Mouse (Mus musculus) thymus, postnatal 25 days (tissue): Measurements from ENCODE around the gene Ubxn2a.

ENCODE experiments used
- DNase-seq: peaks from one replicate; pipeline ENCODE4 v3.0.0; 2022

The Ubxn2a gene

DNA sequence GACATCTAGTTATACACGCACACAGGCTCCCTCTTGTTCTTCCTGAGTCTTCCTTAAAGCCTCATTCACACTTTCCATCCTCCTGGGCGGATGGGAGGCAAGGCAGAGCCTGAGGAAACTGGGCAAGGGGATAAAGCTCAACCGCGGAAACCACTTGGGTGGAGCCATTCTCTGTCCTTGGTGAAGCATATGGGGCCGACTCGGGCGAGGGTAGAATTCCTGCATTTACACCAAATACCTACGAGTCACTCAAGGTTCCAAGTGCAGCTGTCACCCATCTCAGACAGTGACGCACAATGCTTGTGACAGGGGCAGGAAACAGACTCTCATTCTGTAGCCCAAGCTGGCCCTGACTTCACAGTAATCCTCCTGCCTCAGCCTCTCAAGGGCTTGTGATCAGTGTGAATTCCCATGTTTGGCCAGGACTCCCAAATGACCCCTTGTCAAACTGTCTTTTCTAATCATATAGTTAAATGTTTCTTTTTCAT lies 29.2 kb downstream of the Ubxn2a start:
- DNase-seq: no peak

DNA sequence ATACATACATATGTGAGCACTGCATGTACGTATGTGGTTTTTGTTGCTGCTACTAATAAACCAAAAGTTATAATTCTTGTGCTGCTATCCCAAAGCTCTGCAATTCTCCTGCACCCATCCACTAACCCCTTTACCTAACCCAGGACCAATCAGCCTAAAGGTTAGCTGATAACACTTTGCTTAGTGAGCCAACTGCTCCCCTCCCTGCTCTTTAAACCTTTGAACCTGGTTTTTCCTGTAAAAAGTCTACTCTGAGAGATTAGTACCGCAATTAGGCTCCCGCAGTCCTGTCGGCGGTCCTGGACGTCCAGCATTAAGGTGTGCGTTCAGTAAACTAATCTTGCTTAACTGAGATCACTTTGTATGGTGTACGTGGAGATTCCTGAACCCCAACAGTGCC lies 31.9 kb downstream of the Ubxn2a start:
- no peak for DNase-seq

DNA sequence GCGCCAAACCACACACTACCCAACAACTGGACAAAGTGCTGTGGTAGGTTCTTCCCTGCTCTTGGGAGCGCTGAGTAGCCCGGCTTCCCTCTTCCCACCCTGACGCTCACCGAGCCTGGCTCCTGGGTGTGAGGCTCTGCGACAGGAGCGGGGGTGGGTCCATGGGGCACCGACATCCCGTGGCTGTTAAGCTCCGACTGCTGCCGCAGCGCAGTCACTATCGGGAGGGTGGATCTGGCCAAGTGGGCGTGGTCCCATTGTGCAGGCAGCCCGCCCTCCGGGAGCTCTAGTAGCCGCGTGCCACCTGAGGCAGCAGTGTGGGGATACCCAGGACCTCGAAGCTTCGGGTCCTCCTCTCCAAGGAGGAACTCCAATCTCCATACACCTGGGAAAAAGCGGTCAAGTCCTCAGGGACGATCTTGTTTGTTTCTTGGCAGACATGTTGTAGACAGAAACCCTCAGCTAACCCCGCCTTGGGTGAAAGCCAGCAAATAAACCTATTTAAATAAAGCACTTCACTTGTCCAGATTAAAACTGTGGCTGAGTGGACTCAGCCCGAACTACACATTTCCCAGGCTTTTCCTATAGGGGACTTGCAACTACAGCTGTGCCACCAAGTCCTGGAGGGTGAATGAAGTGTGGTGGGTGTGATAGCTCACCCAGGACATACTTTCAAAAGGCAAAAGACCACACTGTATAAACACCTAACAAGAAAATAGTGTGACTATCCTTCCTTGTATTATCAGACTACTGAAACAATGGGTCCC lies 33.2 kb downstream of the Ubxn2a start, which contains the start of gene Mfsd2b:
Gene Mfsd2b (minus strand): TSS at position 199 of the 767 bp plus-strand sequence.
- DNase-seq: peak; percentile 74

GRCm38 (mm10) chr12:4873531-4873930 lies 34.0 kb downstream of the Ubxn2a start:
- no peak for DNase-seq

DNA sequence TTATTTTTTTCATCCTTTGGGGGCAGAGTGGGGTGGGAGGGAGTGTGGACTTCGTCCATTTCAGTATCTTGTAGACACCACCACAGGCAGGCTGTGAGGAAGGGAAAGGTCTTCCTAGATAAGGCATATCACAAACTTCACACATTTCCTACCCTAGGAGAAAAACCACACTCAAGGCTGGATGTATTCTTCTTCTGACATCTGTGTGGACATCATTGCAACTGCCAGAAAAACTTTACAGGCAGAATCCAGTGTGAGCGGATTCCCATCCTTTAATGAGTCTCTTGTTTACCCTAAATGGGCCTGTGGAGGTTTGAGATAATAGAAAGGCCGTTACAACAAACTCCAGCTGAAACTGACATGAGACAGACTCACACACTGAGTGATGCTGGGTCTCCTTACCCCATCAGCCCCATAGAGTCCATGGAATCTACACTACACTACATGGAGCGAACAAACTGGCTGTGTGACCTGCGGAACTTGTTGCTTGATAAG lies 34.5 kb downstream of the Ubxn2a start:
- no peak for DNase-seq

GRCm38 (mm10) chr12:4872273-4872672 lies 35.2 kb downstream of the Ubxn2a start:
- DNase-seq: no peak

DNA sequence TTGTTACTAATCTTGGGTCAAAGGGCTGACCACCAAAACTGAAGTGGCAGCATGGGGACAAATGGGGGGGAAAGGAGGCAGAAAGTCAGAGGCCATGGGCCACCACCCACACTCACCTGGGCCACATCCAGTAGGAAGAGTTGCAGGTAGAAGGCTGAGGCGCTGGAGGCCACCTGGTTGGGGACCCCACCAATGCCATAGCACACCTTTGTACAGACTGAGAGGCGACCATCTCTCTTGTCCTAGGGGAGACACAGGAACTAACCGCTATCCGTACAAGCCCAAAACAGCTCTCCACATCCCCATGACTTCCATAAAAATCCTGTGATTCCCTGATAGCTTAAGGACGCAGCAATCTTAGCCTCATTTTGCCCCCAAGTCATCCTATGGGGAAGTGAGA lies 36.2 kb downstream of the Ubxn2a start:
- no peak for DNase-seq

- DNase-seq: no peak
Measured at GRCm38 (mm10) chr12:4868924-4869323, 38.6 kb downstream of the Ubxn2a start.

DNA sequence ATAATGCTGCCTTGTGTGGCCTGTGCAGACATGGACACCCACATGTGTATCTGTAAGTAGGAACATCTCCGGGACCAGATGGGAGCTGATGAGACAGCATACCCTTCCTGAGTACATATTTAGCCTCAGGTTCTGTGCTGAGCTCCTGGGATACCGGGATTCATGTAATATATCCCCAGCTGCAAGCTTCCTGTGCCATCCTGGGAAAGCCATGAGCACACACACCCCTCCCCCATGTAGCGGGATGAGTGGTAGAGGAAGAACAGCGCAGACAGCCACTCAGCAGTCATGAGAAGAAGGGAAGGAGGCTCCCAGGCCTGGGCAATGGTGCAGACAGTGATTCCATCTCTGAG lies 43.2 kb downstream of the Ubxn2a start:
- DNase-seq: no peak

DNA sequence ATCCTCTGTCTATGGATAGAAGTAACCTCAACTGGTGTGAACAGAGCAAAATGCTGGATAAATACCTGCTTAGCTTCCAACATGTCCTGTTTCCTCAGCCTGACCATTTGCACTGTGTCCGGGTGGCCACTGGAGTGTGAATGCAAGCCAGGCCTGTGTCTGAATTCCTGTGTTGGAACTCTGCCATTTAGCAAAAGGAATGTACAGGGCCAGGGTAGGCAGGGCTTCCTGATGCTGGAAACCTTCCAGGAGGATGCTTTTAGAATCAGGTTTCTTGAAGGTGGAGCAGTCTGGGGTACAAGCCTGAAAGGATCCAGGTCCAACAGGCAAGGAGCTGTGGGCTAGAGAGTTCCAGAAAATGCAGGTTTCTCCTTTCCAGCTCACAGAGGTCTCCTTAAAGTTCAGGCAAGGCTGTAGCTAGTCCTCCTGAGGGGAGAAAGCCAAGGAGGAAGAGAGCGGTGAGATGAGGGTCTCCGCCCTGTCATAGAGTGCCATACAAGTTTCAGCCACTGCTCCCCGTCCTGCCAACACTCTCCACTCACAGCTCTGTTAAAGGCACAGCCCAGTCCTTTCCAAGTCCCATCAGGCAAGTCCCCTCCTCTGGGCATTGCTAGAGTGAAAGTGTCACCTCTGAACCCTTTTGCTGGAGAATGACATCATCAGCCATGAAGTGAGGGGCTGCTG lies 43.7 kb downstream of the Ubxn2a start:
- DNase-seq: no peak

DNA sequence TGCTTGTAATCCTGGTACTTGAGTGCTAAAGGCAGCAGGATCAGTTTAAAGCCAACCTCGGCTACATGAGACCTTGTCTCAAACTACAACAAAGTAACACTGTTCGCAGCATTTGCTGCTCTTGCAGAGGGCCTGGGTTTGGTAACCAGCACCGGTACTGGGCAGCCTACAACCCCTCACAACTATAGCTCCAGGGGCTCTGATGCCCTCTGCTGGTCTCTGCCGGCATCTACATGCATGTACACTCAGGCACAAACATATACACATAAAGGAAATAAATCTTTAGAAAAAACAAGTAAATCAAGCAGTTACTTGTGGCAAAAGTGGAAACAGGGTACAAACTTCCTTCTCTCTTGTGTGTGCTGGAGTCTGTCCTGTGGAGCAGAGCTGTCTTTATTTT lies 44.8 kb downstream of the Ubxn2a start:
- DNase-seq: no peak

GRCm38 (mm10) chr12:4859241-4859914 lies 48.1 kb downstream of the Ubxn2a start:
- no peak for DNase-seq

- DNase-seq: no peak
Measured at GRCm38 (mm10) chr12:4856834-4857233, 50.7 kb downstream of the Ubxn2a start.

- DNase-seq: peak; percentile 43
Measured at GRCm38 (mm10) chr12:4856160-4856559, 51.3 kb downstream of the Ubxn2a start.

DNA sequence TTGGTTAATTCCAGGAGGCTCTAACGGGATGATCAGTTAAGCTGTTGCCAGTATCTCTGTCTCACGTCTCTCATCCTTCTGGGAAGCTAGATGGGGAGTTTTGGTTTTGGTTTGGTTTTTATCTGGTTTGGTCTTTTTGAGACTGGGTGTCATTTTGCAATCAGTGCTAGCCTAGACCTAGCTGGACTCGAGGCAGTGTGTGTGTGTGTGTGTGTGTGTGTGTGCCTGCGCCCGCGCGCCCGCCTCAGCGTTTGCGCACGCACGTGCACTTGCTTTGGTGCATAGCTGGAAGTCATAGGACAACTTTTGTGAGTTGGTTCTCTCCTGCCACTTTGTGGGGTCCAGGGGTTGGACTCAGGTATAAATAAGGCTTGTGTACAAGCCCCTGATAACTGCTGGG lies 63.8 kb downstream of the Ubxn2a start:
- peak; percentile 44 for DNase-seq

GRCm38 (mm10) chr12:4842890-4843597 lies 64.5 kb downstream of the Ubxn2a start, which contains the start of gene Wdcp:
Gene Wdcp, plus strand, starts transcription at chr12:4843303.
- DNase-seq: peak; percentile 85

DNA sequence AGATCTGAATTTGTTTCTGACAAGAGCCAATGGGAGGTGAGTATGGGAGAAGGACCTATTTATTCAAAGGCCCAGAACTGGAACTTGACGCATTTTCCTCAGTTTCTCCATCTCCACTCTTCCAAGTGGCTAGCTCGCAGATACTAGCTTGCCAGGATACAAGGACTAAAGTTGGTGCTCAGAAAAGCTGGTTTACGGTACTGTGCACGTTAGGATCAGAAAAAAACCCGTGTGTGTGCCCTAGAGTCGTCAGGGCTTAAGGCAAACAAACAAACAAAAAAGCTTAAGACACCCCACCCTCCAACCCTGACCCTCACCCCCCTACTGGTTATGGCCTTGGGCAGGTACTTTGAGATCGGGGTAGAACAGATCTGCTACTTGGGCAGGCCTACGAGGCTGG lies 65.0 kb downstream of the Ubxn2a start:
- no peak for DNase-seq

DNA sequence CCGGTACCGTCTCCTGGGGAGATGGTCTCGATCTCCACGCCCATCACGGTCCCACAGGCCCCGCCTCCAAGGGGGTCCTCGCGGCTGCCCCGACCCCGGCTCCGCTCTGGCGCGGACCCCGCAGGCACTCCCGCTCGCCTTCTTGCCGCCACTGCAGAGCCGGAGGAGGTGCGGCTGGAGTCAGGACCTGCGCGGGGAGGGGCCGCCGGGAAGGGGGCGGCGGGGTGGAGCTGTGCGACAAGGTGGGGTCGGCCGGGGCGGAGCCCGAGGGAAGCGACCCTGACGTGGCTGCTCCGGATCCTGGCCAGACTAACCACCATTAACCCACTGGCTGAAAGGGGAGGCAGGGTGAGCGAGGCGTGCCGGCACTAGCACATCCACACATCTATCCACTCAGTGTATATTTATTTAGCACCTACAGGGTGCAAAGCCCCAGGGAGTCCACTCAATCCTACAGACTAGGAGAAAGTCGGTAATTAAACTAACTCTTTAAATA lies 66.1 kb downstream of the Ubxn2a start, which contains the start of gene Fkbp1b:
Gene Fkbp1b (minus strand): TSS at position 200 of the 496 bp plus-strand sequence.
- peak; percentile 50 for DNase-seq

- DNase-seq: no peak
Measured at GRCm38 (mm10) chr12:4840741-4841140, 66.8 kb downstream of the Ubxn2a start.

DNA sequence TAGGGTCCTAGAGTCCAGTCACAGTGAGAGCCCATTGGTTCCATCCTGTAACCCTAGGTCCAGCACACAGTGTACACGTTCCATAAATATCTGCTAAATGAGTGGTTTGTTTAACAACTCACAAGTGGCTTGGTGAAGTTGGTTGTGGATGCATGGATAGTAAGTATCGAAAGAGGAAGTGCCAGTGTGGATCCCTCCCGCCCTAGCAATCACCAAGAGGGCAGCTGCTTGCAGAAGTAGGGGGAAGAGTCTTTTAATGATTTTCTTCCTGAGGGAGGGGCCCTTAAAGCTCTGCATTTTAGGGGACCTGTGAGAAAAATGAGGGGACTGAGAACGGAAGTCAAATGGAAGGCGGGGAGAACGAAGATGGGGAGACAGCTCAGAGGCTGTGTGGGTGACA lies 67.5 kb downstream of the Ubxn2a start:
- DNase-seq: no peak

GRCm38 (mm10) chr12:4836959-4837358 lies 70.5 kb downstream of the Ubxn2a start:
- no peak for DNase-seq
